Mouse (Mus musculus) sigmoid colon, adult 10 weeks (tissue): ENCODE measurements around the gene Olfr1178. TPM values are rescaled to one million over a fixed set of nuclear protein-coding genes. Genes with fewer than 3 reads are reported as not detected.

Experiments used
- polyA plus RNA-seq: library from polyadenylated mRNA; stranded (reverse); fragments of 350-450 nt; fragmentation: Illumina TruSeq; extraction: RNeasy Lipid Tissue Mini Kit (QIAGEN cat#74804); gene quantifications from one replicate; pipeline ENCODE4 v1.2.3, GENCODE M21; 2014; ENCODE audit warnings: low read depth, low replicate concordance

The Olfr1178 gene
- polyA plus RNA-seq, result not detected

DNA sequence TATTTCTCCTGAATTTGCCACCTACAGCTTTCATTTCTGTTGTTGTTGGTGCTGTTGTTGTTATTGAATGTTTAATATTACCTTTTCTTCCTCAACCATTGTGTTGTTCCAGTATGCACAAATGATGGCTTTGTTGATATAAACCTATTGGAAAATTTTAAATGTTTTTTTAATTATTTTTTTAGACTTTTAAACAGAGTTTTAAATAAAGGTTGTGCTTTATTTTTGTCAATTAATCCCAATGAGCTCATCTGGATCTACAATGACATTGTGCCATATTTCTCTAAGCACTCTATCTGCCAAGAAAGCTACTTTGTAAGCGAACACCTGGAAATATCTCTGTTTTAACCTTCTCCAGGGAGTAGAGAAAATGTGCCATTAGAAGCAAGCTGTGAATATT, at the start of gene Olfr1178:
Gene Olfr1178, plus strand, starts transcription at position 301 of the 400 bp plus-strand sequence.

DNA sequence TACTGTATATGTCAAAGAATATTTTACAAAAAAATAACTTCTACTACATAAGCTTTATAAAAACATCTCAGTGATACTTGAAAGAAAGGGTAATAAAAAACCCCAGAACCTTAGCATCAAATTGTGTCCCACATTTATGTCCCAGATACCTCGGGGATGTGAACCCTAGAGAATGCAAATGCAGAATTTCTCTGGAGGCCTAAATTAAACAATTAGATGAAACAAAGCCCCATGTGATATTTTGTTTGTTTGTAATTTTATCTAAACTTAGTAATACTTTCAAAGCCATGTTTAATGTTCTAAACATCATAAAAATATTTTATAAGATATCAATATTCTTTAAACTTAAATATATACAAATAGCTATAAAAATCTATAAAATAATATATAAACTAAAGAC, 40.5 kb upstream of the Olfr1178 start, which contains the start of gene Olfr1177-ps:
Gene Olfr1177-ps, minus strand, starts transcription at position 101 of the 400 bp plus-strand sequence.

DNA sequence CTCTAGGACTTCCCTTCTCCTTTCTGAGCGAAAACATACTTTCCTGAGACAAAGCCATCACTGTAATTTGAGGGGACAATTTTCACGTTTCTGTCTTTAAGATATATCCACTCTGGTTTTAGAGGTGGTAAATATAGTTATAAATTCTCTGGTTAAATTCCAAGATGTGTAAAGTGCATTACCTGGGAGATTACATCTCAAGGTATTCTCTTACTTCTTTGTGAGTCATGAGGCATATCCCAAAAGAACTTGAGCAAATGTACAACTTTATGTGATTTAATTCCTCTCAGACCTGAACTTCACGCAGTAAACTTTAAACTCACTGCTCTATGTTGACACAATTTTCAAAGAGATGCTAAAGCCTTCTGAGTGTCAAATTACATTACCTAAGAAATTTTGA, 19.5 kb downstream of the Olfr1178 start, which contains the start of gene Olfr1179:
Gene Olfr1179, minus strand, starts transcription at position 101 of the 400 bp plus-strand sequence.

DNA sequence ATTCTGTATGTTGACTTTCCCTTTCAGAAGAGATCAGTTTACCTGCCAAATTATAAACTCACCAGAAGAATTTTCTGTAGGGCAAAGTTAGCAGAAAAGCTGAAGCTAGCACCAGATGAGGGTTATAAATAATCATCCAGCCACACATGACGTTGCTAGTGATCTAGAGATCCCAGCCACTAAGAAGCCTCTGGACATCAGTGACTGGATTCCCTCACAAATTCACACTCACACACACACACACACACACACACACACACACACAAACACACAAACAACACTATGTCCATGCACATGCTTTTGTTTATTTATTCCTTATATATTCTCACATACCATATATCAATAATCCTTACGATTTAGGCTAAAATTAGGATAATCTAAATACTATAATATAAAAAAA, 32.2 kb downstream of the Olfr1178 start, which contains the start of gene Olfr1180:
Gene Olfr1180, minus strand, starts transcription at position 101 of the 400 bp plus-strand sequence.

DNA sequence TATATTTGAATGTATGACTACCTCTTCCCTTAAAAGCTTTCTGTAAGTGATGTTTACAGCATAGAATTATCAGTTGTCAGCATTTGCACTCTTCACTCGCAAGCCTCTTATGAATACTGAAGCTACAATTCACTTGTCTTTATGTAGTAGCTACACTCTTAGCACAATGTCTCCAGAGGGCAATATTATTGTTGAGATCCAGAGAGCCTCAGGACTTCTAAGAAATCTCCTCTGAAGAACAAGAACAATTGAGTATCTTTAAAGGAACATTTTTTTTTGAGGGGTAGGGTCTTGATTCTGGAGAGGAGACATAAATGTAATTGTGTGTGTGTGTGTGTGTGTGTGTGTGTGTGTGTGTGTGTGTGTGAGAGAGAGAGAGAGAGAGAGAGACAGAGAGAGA, 39.2 kb downstream of the Olfr1178 start, which contains the start of gene Olfr1181:
Gene Olfr1181, minus strand, starts transcription at position 101 of the 400 bp plus-strand sequence.

DNA sequence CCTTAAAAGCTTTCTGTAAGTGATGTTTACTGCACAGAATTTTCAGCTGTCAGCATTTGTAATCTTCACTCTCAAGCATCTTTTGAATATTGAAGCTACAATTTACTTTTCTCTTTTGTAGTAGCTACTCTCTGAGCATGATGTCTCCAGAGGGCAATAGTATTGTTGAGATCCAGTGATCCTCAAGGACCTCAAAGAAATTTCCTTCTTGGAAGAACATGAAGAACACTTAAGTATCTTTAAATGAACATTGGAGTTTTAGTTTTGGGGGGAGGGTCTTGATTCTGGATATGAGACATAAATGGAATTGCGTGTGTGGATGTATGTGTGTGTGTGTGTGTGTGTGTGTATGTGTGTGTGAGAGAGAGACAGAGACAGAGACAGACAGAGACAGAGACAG, 62.2 kb downstream of the Olfr1178 start, which contains the start of gene Gm13757:
Gene Gm13757, minus strand, starts transcription at position 101 of the 400 bp plus-strand sequence.

Other genes with a start within 250 kb of the Olfr1178 start
- gene Olfr1167, start 231.9 kb upstream of the Olfr1178 start, polyA plus RNA-seq, result not detected
- gene Olfr1168, start 205.2 kb upstream of the Olfr1178 start, polyA plus RNA-seq, result not detected
- not detected for gene Olfr1170, start 158.7 kb upstream of the Olfr1178 start, polyA plus RNA-seq
- gene Olfr1173, start 107.2 kb upstream of the Olfr1178 start, polyA plus RNA-seq, result not detected
- gene Olfr1174-ps, start 71.9 kb upstream of the Olfr1178 start, polyA plus RNA-seq, result not detected
- not detected for gene Olfr1175-ps, start 59.8 kb upstream of the Olfr1178 start, polyA plus RNA-seq
- not detected for gene Olfr1176, start 50.3 kb upstream of the Olfr1178 start, polyA plus RNA-seq
- gene Olfr1177-ps, start 40.6 kb upstream of the Olfr1178 start, polyA plus RNA-seq, result not detected
- gene Olfr1179, start 19.4 kb downstream of the Olfr1178 start, polyA plus RNA-seq, result not detected
- gene Olfr1180, start 32.1 kb downstream of the Olfr1178 start, polyA plus RNA-seq, result not detected
- not detected for gene Olfr1181, start 39.1 kb downstream of the Olfr1178 start, polyA plus RNA-seq
- not detected for gene Gm13757, start 62.1 kb downstream of the Olfr1178 start, polyA plus RNA-seq
- not detected for gene Olfr1183, start 67.8 kb downstream of the Olfr1178 start, polyA plus RNA-seq
- gene Olfr1184, start 96.5 kb downstream of the Olfr1178 start, polyA plus RNA-seq, result not detected
- gene Olfr1185-ps1, start 106.3 kb downstream of the Olfr1178 start, polyA plus RNA-seq, result not detected
- gene Olfr1186, start 131.5 kb downstream of the Olfr1178 start, polyA plus RNA-seq, result not detected
- not detected for gene Olfr1188, start 169.9 kb downstream of the Olfr1178 start, polyA plus RNA-seq
- gene Olfr1189, start 199.4 kb downstream of the Olfr1178 start, polyA plus RNA-seq, result not detected